Mouse (Mus musculus) embryonic facial prominence, embryonic 11.5 days (tissue): ENCODE results near the gene Gm9817. TPM values are rescaled to one million over a fixed set of nuclear protein-coding genes. Genes with fewer than 3 reads are reported as not detected.

ENCODE experiments used
- ATAC-seq: fragments of 200-750 bp; cut with Nextera tagmentation; replicated peaks from 2 replicates; pipeline ENCODE4 v1.8.0; 2017; ENCODE audit warnings: low read depth; ENCODE audit not compliant: insufficient number of reproducible peaks, low FRiP score, low TSS enrichment
- DNase-seq: peaks from one replicate; pipeline ENCODE4 v3.0.0-alpha.2; 2015; ENCODE audit warnings: low spot score
- H3K27ac ChIP-seq: fragments of 300-500 bp; sonication (generic); replicated peaks from 2 replicates; pipeline ENCODE4 v1.5.1; 2014; ENCODE audit warnings: mild to moderate bottlenecking, low read depth, low read length, control low read depth
- H3K27me3 ChIP-seq: fragments of 300-500 bp; sonication (generic); 2 replicates; pipeline ENCODE4 v1.6.1; 2014; ENCODE audit warnings: mild to moderate bottlenecking, low read length, moderate library complexity, mixed read lengths; ENCODE audit not compliant: control insufficient read depth, insufficient read depth
- H3K36me3 ChIP-seq: fragments of 300-500 bp; sonication (generic); replicated peaks from 2 replicates; pipeline ENCODE4 v1.6.1; 2014; ENCODE audit warnings: low read depth, mild to moderate bottlenecking, low read length, moderate library complexity, mixed read lengths; ENCODE audit not compliant: control insufficient read depth, insufficient read depth
- H3K4me1 ChIP-seq: fragments of 300-500 bp; sonication (generic); 2 replicates; pipeline ENCODE4 v1.6.1; 2014; ENCODE audit warnings: low read length, mixed read lengths; ENCODE audit not compliant: control insufficient read depth, insufficient read depth
- H3K4me2 ChIP-seq: fragments of 300-500 bp; sonication (generic); 2 replicates; pipeline ENCODE4 v1.6.1; 2014; ENCODE audit warnings: low read depth, mild to moderate bottlenecking, control low read depth, low read length, moderate library complexity
- H3K4me3 ChIP-seq: fragments of 300-500 bp; sonication (generic); 2 replicates; pipeline ENCODE4 v1.5.1; 2014; ENCODE audit warnings: low read depth, low read length, control low read depth
- H3K9ac ChIP-seq: fragments of 300-500 bp; sonication (generic); replicated peaks from 2 replicates; pipeline ENCODE4 v1.6.1; 2014; ENCODE audit warnings: mild to moderate bottlenecking, control low read depth, low read length
- H3K9me3 ChIP-seq: fragments of 300-500 bp; sonication (generic); replicated peaks from 2 replicates; pipeline ENCODE4 v1.6.1; 2016; ENCODE audit warnings: mild to moderate bottlenecking, low read length, inconsistent platforms, mixed read lengths; ENCODE audit not compliant: control insufficient read depth
- WGBS: fragments of 180-500 bp; shearing (Covaris S2); extraction: QIAGEN DNeasy Blood & Tissue Kit; methylation state at CpG from one replicate; pipeline ENCODE4 v1.1.7; 2014; 5-methylcytosine and 5-hydroxymethylcytosine counted together
- polyA plus RNA-seq: library from polyadenylated mRNA; unstranded; fragments of >200 nt; fragmentation: Nextera tagmentation; extraction: Ambion mirVana; gene quantifications from 2 replicates; pipeline ENCODE4 v1.2.1, GENCODE M21; 2014

The Gm9817 gene
- polyA plus RNA-seq, 1 experiment from 2014 or later: not detected

- no peaks in the 10 kb centered on the region for H3K9me3 ChIP-seq
- H3K4me3 ChIP-seq: no peak overlapping the region
- H3K4me2 ChIP-seq: no peak overlapping the region
- H3K27me3 ChIP-seq: no peaks in the 10 kb centered on the region
- no peaks in the 10 kb centered on the region for H3K36me3 ChIP-seq
- DNase-seq (no peak), ATAC-seq (no peak)
- H3K4me1 ChIP-seq: no peaks in the 10 kb centered on the region
- no peak overlapping the region for H3K27ac ChIP-seq
- WGBS: 92% methylated on average over 4 of the region's 4 CpGs
- H3K9ac ChIP-seq: no peak overlapping the region
Measured at GRCm38 (mm10) chr13:45092816-45093215, 14.3 kb downstream of the Gm9817 start.

DNA sequence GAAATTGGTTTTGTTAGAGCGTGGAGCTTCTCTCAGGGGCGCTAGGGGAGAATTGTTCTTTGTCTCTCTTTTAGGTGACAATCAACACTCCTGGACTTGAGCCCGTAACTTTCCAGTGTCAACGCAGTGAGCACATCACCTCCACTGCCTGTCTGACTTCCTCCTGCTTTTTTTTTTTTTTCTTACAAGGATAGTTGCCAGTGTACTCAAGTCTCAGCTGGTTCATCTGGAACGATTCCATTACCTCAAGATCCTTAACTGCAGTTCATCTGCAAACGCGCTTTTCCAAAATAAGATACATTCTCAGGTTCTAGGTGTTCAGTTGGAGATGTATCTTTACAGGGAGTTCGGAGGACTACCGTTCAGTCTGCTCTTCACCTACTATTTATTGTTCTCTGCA lies 16.5 kb downstream of the Gm9817 start:
- Histone ChIP-seq H3K9me3 (no peaks in the 10 kb centered on the region), H3K27me3 (no peaks in the 10 kb centered on the region), H3K27ac (no peak overlapping the region), H3K4me3 (no peak overlapping the region), H3K36me3 (no peaks in the 10 kb centered on the region), H3K9ac (no peak overlapping the region), H3K4me2 (no peak overlapping the region), H3K4me1 (no peaks in the 10 kb centered on the region)
- ATAC-seq (no peak), DNase-seq (no peak)
- 85% methylated on average over 9 of the region's 9 CpGs for WGBS

GRCm38 (mm10) chr13:45099582-45100229 lies 21.2 kb downstream of the Gm9817 start:
- ATAC-seq: no peak
- Histone ChIP-seq H3K4me3 (no peak overlapping the region), H3K9me3 (no peaks in the 10 kb centered on the region), H3K4me1 (no peaks in the 10 kb centered on the region), H3K36me3 (no peaks in the 10 kb centered on the region), H3K9ac (no peak overlapping the region), H3K27me3 (no peaks in the 10 kb centered on the region), H3K27ac (no peak overlapping the region), H3K4me2 (no peak overlapping the region)
- DNase-seq: no peak
- 78% methylated on average over 10 of the region's 10 CpGs for WGBS

- Histone ChIP-seq H3K9ac (no peak overlapping the region), H3K27me3 (no peaks in the 10 kb centered on the region), H3K4me2 (no peak overlapping the region), H3K27ac (no peak overlapping the region), H3K9me3 (no peaks in the 10 kb centered on the region), H3K4me1 (no peaks in the 10 kb centered on the region), H3K4me3 (no peak overlapping the region), H3K36me3 (no peaks in the 10 kb centered on the region)
- DNase-seq (no peak), ATAC-seq (no peak)
- 69% methylated on average over 3 of the region's 3 CpGs for WGBS
Measured at GRCm38 (mm10) chr13:45106480-45106879, 28.0 kb downstream of the Gm9817 start.

- no peak for DNase-seq
- no peak overlapping the region for H3K4me3 ChIP-seq
- H3K36me3 ChIP-seq: no peaks in the 10 kb centered on the region
- ATAC-seq: no peak
- no peaks in the 10 kb centered on the region for H3K4me1 ChIP-seq
- no peak overlapping the region for H3K4me2 ChIP-seq
- H3K9me3 ChIP-seq: no peaks in the 10 kb centered on the region
- no peak overlapping the region for H3K9ac ChIP-seq
- no peaks in the 10 kb centered on the region for H3K27me3 ChIP-seq
- 74% methylated on average over 7 of the region's 7 CpGs for WGBS
- no peak overlapping the region for H3K27ac ChIP-seq
Measured at GRCm38 (mm10) chr13:45108851-45109390, 30.4 kb downstream of the Gm9817 start.

DNA sequence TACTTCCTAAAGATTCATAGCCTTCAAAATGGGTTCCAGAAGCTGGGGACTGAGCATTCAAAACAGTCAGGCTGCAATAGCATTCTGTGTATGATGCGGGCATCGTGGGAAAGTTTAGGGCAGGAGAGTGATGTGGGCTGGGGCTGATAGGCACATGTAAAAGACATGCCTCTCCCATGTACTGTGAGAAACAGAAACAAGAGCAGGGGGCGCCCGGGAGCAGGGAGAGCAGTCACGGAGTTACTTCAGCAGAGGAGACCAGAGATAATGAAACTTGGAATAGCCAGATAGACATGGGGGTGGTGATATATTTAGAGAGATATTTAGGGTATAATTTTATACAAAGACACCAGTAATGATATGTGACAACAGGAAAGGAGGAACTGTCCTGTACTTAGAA lies 39.9 kb downstream of the Gm9817 start:
- Histone ChIP-seq H3K36me3 (no peaks in the 10 kb centered on the region), H3K4me1 (no peaks in the 10 kb centered on the region), H3K27me3 (no peaks in the 10 kb centered on the region), H3K27ac (no peak overlapping the region), H3K9me3 (no peaks in the 10 kb centered on the region), H3K4me2 (no peak overlapping the region), H3K4me3 (no peak overlapping the region), H3K9ac (no peak overlapping the region)
- 87% methylated on average over 5 of the region's 5 CpGs for WGBS
- DNase-seq (no peak), ATAC-seq (no peak)

DNA sequence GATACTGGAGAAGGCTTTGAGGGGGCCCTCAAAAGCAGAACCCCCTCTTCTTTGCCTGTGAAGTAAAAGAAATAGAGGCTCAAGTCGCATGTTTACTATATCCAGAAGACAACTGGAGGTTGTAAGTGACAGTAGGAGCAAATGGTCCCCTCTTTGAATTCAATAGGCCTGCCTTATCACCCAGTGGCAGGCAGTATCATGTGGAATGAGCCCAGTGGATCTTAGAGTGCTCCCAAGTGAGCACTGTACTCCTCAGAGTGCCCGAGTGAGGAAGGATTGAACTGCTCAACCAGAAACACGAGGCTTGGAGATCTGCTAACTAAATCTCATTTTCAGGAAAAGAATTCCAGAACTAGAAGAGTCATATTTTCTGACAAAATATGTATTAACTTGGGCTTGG lies 40.3 kb downstream of the Gm9817 start:
- Histone ChIP-seq H3K27ac (no peak overlapping the region), H3K9me3 (no peaks in the 10 kb centered on the region), H3K27me3 (no peaks in the 10 kb centered on the region), H3K36me3 (no peaks in the 10 kb centered on the region), H3K4me2 (no peak overlapping the region), H3K4me1 (no peaks in the 10 kb centered on the region), H3K9ac (no peak overlapping the region), H3K4me3 (no peak overlapping the region)
- ATAC-seq: no peak
- DNase-seq: no peak
- 79% methylated on average over 3 of the region's 3 CpGs for WGBS
